Comparison of ENCODE assay signal across 21 mouse cellular contexts in the genomic region with DNA sequence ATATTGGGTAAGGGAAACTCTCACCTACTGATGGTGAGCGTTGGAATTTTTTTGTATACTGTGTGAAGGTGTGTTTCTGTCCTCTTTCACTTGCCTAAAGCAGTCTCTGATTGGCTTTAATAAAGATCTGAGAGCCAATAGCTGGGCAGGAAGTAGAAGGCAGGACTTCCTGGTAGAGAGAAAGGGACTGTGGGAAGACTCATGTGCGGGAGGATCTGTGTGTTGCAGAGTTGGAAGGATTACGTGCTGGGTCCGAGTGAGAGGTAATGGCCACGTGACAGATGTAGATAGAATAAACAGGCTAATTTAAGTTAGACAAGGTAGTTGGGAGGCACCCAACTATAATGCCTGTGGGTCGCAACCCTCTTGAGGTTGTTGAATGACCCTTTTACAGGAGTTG. TPM values are rescaled to one million over a fixed set of nuclear protein-coding genes. Genes with fewer than 3 reads are reported as not detected.
A peak's percentile ranks its signal among the peaks of the same experiment; 100 is the strongest.
DNase-seq lines count a peak whose midpoint lies in the region; ATAC-seq and TF ChIP-seq lines count a peak whose summit lies in the region.
"Had no signal": no experiment of that assay in that cellular context is flagged by ENCODE, and none has a peak within 500 bp of the region (broad histone marks: within the 10 kb centered on the region; RNA-seq: fewer than 3 reads in every experiment).

No protein-coding gene starts in this region.

- DNase-seq in heart, adult 11 months, result peak; percentile 37
- DNase-seq in heart, postnatal 36 days, result no peak
- peak; percentile 49 for DNase-seq in c-Kit-positive CD71-positive TER-119-negative erythroid progenitor cells, embryonic 14.5 days (ENCODE audit: low read depth)
- DNase-seq in liver, embryonic 13.5 days, result peak; percentile 52
- DNase-seq in kidney, postnatal 4 days, result no peak
- DNase-seq in left cerebral cortex, adult 9 months (ENCODE audit: low spot score in 2 of 2), result no peak
- no peak for DNase-seq in gastrocnemius, postnatal 4 days (ENCODE audit: low spot score in 2 of 2)
- DNase-seq: cerebellum, adult 18-20 months; layer of hippocampus, adult 9-11 months; lung, postnatal 4 days; midbrain, embryonic 14.5 days; thymus, postnatal 25 days had no signal

- TF ChIP-seq CTCF in ES-Bruce4 (IDR thresholded peaks at IDR 0.05; ENCODE audit: low read depth, low read length), result no peak

- no peaks in the 10 kb centered on the region for H3K9me3 ChIP-seq in ES-Bruce4 (replicated peaks; ENCODE audit: control insufficient read depth, insufficient read depth, low read length, poor library complexity, severe bottlenecking)
- no peaks in the 10 kb centered on the region for H3K9me3 ChIP-seq in liver, embryonic 13.5 days (replicated peaks)

- TF ChIP-seq EP300 in ES-Bruce4 (IDR thresholded peaks at IDR 0.05; ENCODE audit: insufficient read depth, low read depth, low read length), result no peak

- H3K36me3 ChIP-seq in ES-Bruce4 (ENCODE audit: control insufficient read depth, insufficient read depth, low read length, poor library complexity, severe bottlenecking), result no peaks in the 10 kb centered on the region
- peaks cover 3% of the 10 kb centered on the region for H3K36me3 ChIP-seq in liver, embryonic 13.5 days
- H3K36me3 ChIP-seq: hindbrain, embryonic 10.5 days had no signal

- peak overlapping the region; percentile 47; the same call in 1 of the 2 replicates for H3K9ac ChIP-seq in ES-Bruce4 (ENCODE audit: low read depth, poor library complexity, severe bottlenecking)
- peak overlapping the region; percentile 73 for H3K9ac ChIP-seq in liver, embryonic 13.5 days

- intact Hi-C loops in heart, postnatal 36 days (cut with DNase I), result no loop called here

- no peak overlapping the region for H3K27ac ChIP-seq in ES-Bruce4 (ENCODE audit: insufficient read depth, low read length)
- peak overlapping the region; percentile 96 for H3K27ac ChIP-seq in liver, embryonic 13.5 days
- H3K27ac ChIP-seq: hindbrain, embryonic 10.5 days; kidney, postnatal 0 days had no signal

- no peaks in the 10 kb centered on the region for H3K4me1 ChIP-seq in ES-Bruce4 (ENCODE audit: control insufficient read depth, insufficient read depth, low read length)
- peaks cover 43% of the 10 kb centered on the region for H3K4me1 ChIP-seq in liver, embryonic 13.5 days (replicated peaks)
- H3K4me1 ChIP-seq: hindbrain, embryonic 10.5 days had no signal

- peak; percentile 82 for ATAC-seq in liver, embryonic 13.5 days (ENCODE audit: low read depth)
- ATAC-seq: activated CD4-positive, CD25-positive, alpha-beta regulatory T cell, adult 4 months had no signal

- peak; percentile 37 for TF ChIP-seq POLR2A in ES-Bruce4 (IDR thresholded peaks at IDR 0.05; ENCODE audit: insufficient read depth, low read length)

- H3K27me3 ChIP-seq in ES-Bruce4 (ENCODE audit: control insufficient read depth, insufficient read depth, low read length, poor library complexity, severe bottlenecking), result no peaks in the 10 kb centered on the region
- no peaks in the 10 kb centered on the region for H3K27me3 ChIP-seq in liver, embryonic 13.5 days

- peak overlapping the region; percentile 68 for H3K4me2 ChIP-seq in liver, embryonic 13.5 days

- 27% methylated on average over 6 of the region's 6 CpGs for WGBS in liver, embryonic 13.5 days (ENCODE audit: insufficient replicate concordance)

- peak overlapping the region; percentile 77 for H3K4me3 ChIP-seq in ES-Bruce4 (ENCODE audit: low read depth, low read length)
- peak overlapping the region; percentile 54 for H3K4me3 ChIP-seq in liver, embryonic 13.5 days (replicated peaks)
- H3K4me3 ChIP-seq: hindbrain, embryonic 10.5 days had no signal

RNA-seq across cellular contexts. Expression of a gene that starts 0.6 kb away (rescaled TPM):
- 10 to 100 TPM; 81.1 to 85.3 TPM for total RNA-seq in heart, postnatal 36 days (2021)
- 265 and 277 TPM in 2 replicates for polyA plus RNA-seq in ES-Bruce4 (2011; ENCODE audit: insufficient read depth, insufficient read length, low read depth, missing spikeins)
- polyA plus RNA-seq in liver, embryonic 13.5 days (2015; fragmentation: Nextera tagmentation; extraction: Ambion mirVana), result 164 and 166 TPM in 2 replicates
- total RNA-seq in gastrocnemius, postnatal 4 days (2021), result 100 to 1,000 TPM; 158 to 176 TPM

RNA-seq across cellular contexts. Expression of a gene that starts 20.3 kb away (rescaled TPM):
- total RNA-seq in heart, postnatal 36 days (2021), result under 1 TPM in 1 of 2 experiments, not detected in 1; 0.14 TPM
- polyA plus RNA-seq in ES-Bruce4 (2011; ENCODE audit: insufficient read depth, insufficient read length, low read depth, missing spikeins), result not detected in 2 replicates
- not detected in 2 replicates for polyA plus RNA-seq in liver, embryonic 13.5 days (2015; fragmentation: Nextera tagmentation; extraction: Ambion mirVana)
- total RNA-seq in gastrocnemius, postnatal 4 days (2021), result under 1 TPM; 0.26 to 0.32 TPM
- total RNA-seq: heart, adult 8-10 months had no signal
- polyA plus RNA-seq: hindbrain, embryonic 10.5 days; intestine, embryonic 16.5 days; kidney, postnatal 0 days; limb, embryonic 11.5 days; midbrain, embryonic 14.5 days; neural tube, embryonic 11.5 days; stomach, embryonic 16.5 days had no signal

RNA-seq across cellular contexts. Expression of a gene that starts 46.4 kb away (rescaled TPM):
- total RNA-seq in heart, postnatal 36 days (2021), result 1 to 10 TPM; 2.5 to 3.8 TPM
- 155 and 156 TPM in 2 replicates for polyA plus RNA-seq in ES-Bruce4 (2011; ENCODE audit: insufficient read depth, insufficient read length, low read depth, missing spikeins)
- polyA plus RNA-seq in liver, embryonic 13.5 days (2015; fragmentation: Nextera tagmentation; extraction: Ambion mirVana), result 39.0 and 45.7 TPM in 2 replicates
- 10 to 100 TPM; 44.4 to 44.5 TPM for total RNA-seq in gastrocnemius, postnatal 4 days (2021)

Comparison
In these comparisons a context has a peak if more than half of its experiments do, and no peak if none do; other contexts are left out.
1. DNase-seq: peak in heart, adult 11 months (single experiment), c-Kit-positive CD71-positive TER-119-negative erythroid progenitor cells, embryonic 14.5 days (single experiment) and liver, embryonic 13.5 days (single experiment); none in heart, postnatal 36 days (0 of 2), kidney, postnatal 4 days (0 of 2), left cerebral cortex, adult 9 months (0 of 2) and gastrocnemius, postnatal 4 days (0 of 2).
2. RNA of a gene that starts 46.4 kb away (total RNA-seq): 44.4 to 44.5 TPM in gastrocnemius, postnatal 4 days; 2.5 to 3.8 TPM in heart, postnatal 36 days; every median in the first group is over 4 times any median in the second.